Mouse (Mus musculus) gonadal fat pad, adult 2 months (tissue): ENCODE data around the gene Ppcdc. TPM values are rescaled to one million over a fixed set of nuclear protein-coding genes. Genes with fewer than 3 reads are reported as not detected.
"Not testable (repeated sequence)": the region's sequence is repeated elsewhere in the genome, so short reads cannot be mapped to it uniquely, and the experiment has no call there.

Source experiments
- DNase-seq: peaks from one replicate; pipeline ENCODE4 v3.0.0-alpha.2; 2012; ENCODE audit warnings: low read depth
- polyA plus RNA-seq: library from polyadenylated mRNA; depleted of rRNA; stranded (reverse); fragments of >200 nt; gene quantifications from 2 replicates; pipeline ENCODE4 v1.2.3, GENCODE M21; 2012

The Ppcdc gene
- polyA plus RNA-seq, 1 experiment = 57.3 TPM

GRCm38 (mm10) chr9:57428391-57428790 is 11.5 kb downstream of the Ppcdc start:
- DNase-seq = no peak

DNA sequence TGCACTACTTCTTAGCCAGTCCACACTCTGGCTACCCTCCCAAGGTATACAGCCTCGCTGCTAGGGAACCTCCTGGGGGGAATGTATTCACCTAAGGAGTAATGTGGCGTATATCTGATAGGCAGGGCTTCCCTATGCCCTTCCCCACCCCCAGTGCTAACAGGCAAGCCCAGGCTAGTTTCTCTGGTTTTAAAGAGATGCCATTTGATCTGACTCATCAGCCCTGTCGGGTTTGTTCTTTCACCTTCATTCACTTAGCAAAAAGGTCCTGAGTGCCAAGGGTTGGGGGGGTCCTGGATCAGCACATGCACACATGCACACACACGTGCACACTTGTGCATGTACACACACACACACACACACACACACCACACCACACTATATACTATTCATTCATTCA is 12.0 kb downstream of the Ppcdc start:
- DNase-seq = no peak

DNA sequence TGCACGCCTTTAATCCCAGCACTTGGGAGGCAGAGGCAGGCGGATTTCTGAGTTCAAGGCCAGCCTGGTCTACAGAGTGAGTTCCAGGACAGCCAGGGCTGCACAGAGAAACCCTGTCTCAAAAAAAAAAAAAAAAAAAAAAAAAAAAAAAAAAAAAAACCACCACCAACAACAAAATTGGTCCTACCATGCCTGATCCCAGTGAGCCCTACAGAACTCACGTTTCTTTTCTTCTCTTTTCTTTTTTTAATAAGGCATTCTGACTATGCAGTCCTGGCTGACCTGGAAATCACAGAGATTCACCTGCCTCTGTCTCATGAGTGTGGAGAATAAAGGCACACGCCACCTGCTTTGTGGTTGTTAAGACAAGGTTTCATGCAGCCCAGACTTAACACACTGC is 12.8 kb downstream of the Ppcdc start:
- not testable (repeated sequence) for DNase-seq

DNA sequence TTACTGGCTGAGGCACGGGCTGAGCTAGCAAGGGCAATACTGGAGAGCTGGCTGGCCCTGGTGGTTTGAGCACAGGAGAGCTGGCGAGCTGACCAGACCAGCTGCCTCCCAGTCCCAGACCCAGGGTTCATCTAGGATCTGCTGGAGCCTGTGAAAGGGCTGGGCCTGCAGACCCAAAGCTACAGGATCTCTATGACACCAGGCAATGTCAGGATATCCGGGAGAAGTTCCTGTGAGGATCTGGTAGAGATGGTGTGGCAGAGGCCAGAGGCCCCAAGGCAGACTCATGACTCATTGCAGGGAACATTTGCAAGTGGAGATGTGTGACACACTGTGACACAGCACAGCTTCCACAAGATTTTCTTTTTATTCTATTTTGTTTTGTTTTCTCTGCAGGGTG is 14.8 kb downstream of the Ppcdc start:
- DNase-seq = no peak

- DNase-seq = no peak
These were observed 15.9 kb downstream of the Ppcdc start for GRCm38 (mm10) chr9:57424066-57424465.

DNA sequence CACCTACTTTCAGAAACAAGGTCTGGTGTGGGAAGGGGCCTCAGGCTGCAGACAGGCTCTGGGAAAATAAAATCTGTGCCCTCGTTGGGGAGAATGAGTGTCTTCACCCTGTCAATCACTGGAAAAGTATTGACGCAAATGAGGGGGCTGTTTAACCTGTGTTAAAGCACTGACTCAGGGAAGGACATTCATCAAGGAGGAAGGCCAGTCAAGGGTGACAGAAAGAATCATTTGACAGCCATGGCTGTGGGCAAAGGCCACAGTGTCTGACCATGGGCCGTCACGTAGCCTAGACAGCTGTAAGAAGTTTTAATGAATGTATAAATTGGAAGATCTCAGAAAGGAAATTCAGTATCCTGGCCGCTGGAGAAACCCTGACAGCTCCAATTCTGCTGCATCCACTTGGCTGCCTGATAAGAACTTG is 18.2 kb downstream of the Ppcdc start:
- DNase-seq = no peak

GRCm38 (mm10) chr9:57421121-57421571 is 18.8 kb downstream of the Ppcdc start:
- no peak for DNase-seq

GRCm38 (mm10) chr9:57420321-57421120 is 19.4 kb downstream of the Ppcdc start:
- no peak for DNase-seq

DNA sequence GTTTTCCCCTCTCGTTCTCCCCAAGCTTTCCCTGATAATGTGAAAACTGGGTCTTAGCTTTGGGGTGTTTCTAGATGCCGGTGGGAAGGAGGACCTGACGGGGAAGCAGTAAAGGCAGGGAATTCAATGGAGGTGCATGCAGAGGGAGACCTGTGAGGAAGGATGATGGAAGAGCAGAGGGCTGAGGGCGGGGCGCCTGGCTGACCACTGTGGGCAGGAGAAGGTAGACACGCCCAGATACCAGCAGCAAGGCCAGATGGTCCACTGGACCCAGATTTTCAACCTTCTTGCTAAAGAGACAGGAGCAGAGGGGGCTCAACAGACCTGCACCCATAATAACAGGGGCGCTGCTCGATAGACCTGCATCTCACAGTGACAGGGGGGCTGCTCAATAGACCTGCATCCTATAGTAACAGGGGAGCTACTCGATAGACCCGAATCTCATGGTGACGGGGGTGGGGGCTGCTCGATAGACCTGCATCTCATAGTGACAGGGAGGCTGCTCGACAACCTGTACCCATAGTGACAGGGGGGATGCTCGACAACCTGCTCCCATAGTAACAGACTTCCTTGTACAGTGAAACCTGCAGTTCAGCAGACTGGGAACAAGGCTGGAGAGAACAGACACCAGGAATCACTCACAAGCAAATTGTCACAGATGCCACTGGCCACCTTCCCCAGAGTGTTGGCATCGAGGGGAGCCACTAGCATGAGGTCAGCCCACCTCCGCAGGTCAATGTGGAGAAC is 20.2 kb downstream of the Ppcdc start:
- DNase-seq = no peak

DNA sequence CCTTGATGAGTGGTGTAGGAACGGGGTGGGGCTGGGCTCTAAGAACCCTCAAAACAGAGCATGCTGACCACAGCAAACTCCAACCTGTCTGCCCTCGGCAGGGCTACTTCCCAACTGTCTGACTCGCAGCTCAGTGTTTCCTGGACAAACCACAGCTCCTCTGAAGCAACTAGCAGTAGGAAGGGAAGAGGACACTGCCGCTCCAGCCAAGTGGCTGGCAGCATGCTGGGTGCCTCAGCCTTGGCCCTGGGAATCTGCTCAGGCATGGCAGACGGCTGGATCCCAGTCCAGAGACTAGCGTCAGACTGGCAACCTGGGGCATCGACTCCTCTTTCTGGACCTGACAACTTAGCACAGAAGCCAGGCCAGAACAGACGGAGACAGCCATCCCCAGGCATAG is 22.6 kb downstream of the Ppcdc start:
- no peak for DNase-seq

GRCm38 (mm10) chr9:57407120-57407905 is 32.6 kb downstream of the Ppcdc start:
- no peak for DNase-seq

DNA sequence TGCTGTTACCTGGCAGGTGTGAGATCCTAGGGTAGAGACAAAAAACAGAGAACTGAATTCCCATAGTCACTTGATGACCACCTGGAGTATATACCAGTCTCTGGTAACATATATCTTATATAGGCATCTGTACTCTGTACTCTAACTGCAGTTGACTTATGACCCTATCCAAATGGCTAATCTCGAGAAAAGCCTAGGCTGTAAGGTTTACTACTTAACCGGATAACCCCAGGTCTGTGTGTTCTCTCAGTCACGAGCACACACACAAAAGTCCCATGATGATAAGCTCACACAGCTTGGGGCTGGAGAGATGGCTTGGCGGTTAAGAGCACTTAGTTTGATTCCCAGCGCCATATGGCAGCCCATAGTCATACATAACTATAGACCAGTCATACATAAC is 33.5 kb downstream of the Ppcdc start:
- no peak for DNase-seq

DNA sequence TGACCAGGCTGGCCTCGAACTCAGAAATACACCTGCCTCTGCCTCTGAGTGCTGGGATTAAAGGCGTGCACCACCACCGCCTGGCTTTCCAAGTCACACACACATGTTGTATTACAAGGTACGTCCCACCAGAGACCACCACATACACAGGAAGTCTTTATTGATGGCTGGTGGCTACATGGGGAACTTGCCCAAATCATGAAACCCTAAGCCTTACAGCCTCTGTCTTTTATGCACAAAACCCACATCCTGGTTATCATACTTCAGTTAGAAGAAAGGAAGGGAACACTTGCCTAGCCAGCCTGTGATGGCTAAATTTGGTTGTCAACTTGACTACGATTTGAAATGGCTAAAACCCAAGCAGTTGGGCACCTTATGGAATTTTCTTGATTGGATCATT is 35.9 kb downstream of the Ppcdc start:
- DNase-seq = no peak

DNA sequence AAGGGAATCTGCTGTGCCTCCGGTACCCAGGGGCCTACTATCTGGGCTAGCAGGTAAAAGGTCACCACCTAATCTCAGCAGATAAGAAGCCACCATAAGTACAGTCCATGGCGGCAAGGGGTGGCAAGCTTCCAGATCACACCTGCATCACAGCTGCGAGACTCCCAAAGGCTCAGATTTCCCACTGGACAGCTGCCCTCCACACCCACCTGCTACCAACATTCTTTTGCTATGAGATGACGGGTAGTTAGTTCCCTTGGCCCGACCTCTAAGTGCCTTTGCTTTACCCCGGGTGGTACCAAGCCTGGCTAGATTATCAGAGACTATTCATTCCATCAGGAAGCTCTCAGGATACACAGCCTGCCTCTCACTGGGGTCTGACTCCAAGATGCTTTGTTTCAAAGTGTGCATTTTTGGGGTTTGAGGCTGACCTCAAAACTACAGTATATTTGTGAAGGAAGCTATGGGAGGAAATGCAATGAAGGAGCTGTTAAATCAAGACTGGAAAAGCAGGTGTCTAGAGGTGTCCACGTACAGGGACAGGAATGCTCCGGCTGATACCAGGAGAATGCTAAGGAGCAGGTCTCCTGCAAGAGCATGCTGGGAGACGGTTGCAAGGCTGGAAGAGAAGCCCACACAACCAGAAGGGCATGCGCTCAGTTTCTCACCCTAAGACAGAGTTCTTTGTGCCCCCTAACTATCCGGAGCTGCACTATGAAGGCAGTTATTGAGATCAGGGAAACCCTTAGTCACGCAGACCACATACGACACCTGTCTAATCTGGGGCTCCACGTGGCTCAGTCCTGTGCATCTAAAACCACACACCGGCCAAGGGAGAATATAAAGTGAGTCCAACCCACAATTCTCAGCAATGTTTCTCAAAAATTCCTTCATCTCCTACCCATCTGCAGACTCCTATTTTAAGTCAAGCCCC is 37.3 kb downstream of the Ppcdc start:
- DNase-seq = no peak

DNA sequence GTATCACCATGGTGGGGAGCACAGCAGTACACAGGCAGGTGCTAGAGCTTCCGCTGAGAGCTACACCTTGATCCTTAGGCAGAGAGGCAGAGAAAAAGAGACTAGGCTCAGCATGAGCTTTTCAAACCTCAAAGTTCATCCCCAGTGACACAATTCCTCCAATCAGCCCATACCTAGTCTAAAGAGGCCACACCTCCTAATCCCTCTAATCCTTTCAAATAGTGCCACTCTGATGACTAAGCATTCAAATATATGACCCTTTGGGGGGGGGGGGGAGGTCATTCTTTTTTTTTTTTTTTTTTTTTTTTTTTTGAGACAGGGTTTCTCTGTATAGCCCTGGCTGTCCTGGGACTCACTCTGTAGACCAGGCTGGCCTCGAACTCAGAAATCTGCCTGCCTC is 41.2 kb downstream of the Ppcdc start:
- DNase-seq = no peak

- DNase-seq = no peak
These were observed 47.0 kb downstream of the Ppcdc start for GRCm38 (mm10) chr9:57392892-57393291.

- DNase-seq = peak; percentile 64
These were observed 49.1 kb downstream of the Ppcdc start for GRCm38 (mm10) chr9:57390869-57391268.

- no peak for DNase-seq
These were observed 50.8 kb downstream of the Ppcdc start for GRCm38 (mm10) chr9:57389131-57389530.

DNA sequence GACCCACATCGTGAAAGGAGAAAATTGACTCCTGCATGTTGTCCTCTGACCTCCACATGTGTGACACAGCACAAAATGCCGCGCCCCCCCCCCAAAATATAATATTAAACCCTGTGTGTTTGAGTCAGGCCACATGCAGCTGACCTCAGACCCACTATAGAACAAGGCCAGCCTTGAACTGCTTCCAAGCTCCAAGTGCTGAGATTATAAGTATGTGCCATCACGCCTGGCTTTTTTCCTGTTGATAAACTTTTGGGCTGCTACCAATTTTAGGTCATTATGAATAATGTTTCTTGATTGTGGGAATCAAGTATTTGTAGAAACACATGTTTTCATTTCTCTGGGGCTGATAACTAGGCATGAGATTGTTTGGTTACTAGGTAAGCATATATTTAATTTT is 53.0 kb downstream of the Ppcdc start:
- no peak for DNase-seq

DNA sequence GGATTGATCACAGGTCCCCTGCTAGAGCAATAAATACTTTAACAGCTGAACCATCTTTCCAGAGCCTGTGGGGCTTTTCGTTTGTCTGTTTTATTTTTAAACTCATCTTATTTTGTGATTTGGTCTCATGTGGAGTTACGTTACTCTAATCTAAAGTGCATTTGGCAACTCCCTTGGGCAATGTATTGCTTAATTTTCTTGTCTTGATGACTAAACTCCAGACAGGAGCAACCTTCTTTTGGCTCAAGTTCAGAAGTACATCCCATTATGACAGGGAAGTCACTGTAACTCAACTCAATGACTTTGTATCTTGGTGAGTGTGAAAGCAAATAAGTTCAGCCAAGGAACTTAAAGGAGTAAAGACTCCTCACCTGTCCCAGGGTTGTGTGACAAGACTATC is 55.3 kb downstream of the Ppcdc start:
- peak; percentile 62 for DNase-seq

DNA sequence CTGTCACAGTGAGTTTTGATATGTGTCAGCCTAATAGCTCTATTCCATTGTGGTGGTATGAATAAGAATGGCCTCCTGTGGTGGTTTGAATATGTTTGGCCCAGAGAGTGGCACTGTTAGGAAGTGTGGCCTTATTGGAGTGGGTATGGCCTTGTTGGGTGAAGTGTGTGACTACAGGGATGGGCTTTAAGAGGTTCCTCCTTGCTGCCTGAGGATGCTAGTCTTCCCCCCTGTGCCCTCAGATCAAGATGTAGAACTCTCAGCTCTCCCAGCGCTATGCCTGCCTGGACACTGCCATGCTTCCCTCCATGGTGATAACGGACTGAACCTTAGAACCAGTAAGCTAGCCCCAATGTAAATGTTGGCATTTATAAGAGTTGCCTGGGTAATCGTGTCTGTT is 78.9 kb downstream of the Ppcdc start:
- no peak for DNase-seq
